Mouse (Mus musculus): Measurements from ENCODE around the gene Arhgef15. TPM values are rescaled to one million over a fixed set of nuclear protein-coding genes. Genes with fewer than 3 reads are reported as not detected.
A peak's percentile ranks its signal among the peaks of the same experiment; 100 is the strongest.
"Not testable (repeated sequence)": the region's sequence is repeated elsewhere in the genome, so short reads cannot be mapped to it uniquely, and the experiment has no call there.

Arhgef15 gene
- polyA plus RNA-seq, 1 experiment from 2014 or later, result 8.9 TPM

DNA sequence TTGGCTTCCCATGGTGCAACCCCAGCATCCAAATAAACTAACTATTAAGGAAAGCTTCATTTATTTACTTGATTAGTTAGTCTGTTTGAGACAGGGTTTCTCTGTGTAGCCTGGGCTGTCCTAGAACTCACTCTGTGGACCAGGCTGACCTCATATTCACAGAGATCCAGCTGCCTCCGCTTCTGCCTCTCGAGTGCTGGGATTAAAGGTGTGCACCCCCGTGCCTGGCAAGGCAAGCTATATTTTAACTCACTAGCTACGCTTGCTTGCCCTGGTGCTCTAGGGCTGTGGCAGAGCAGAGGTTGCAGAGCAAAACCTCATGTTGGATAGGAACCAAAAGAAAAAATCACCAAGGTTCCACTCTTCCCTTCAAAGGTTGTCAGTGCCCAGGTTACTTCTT lies 16.8 kb downstream of the Arhgef15 start:
- peak overlapping the region; percentile 71 for H3K4me2 ChIP-seq (ENCODE audit: low read length)
- no peaks in the 10 kb centered on the region for H3K36me3 ChIP-seq (ENCODE audit: insufficient read depth, low read length)
- H3K4me3 ChIP-seq (replicated peaks; ENCODE audit: low read depth, low read length), result peak overlapping the region; percentile 48
- no peaks in the 10 kb centered on the region for H3K9me3 ChIP-seq (replicated peaks; ENCODE audit: low read length)
- H3K27ac ChIP-seq, result peak overlapping the region; percentile 72
- no peaks in the 10 kb centered on the region for H3K27me3 ChIP-seq (ENCODE audit: insufficient read depth, low read length)
- no peaks in the 10 kb centered on the region for H3K4me1 ChIP-seq (replicated peaks; ENCODE audit: insufficient read depth, low read length)
- peak overlapping the region; percentile 64 for H3K9ac ChIP-seq (ENCODE audit: low read depth, low read length)
- ATAC-seq (replicated peaks; ENCODE audit: low FRiP score, low read depth) (peak; percentile 33), DNase-seq (ENCODE audit: low spot score) (peak; percentile 21)
- 29% methylated on average over 4 of the region's 4 CpGs for WGBS
- no peak for TF ChIP-seq CTCF (IDR thresholded peaks at IDR 0.05; ENCODE audit: low read depth)

- 3% methylated on average over 16 of the region's 16 CpGs for WGBS
- Histone ChIP-seq H3K36me3 (ENCODE audit: insufficient read depth, low read length) (no peaks in the 10 kb centered on the region), H3K9me3 (replicated peaks; ENCODE audit: low read length) (no peaks in the 10 kb centered on the region), H3K9ac (ENCODE audit: low read depth, low read length) (peak overlapping the region; percentile 64), H3K27ac (peak overlapping the region; percentile 72), H3K4me2 (ENCODE audit: low read length) (peak overlapping the region; percentile 71), H3K4me3 (replicated peaks; ENCODE audit: low read depth, low read length) (peak overlapping the region; percentile 48), H3K4me1 (replicated peaks; ENCODE audit: insufficient read depth, low read length) (no peaks in the 10 kb centered on the region), H3K27me3 (ENCODE audit: insufficient read depth, low read length) (no peaks in the 10 kb centered on the region)
- peak; percentile 98 for DNase-seq (ENCODE audit: low spot score)
- no peak for TF ChIP-seq CTCF (IDR thresholded peaks at IDR 0.05; ENCODE audit: low read depth)
- ATAC-seq (replicated peaks; ENCODE audit: low FRiP score, low read depth), result peak; percentile 97
Measured at GRCm38 (mm10) chr11:68939451-68940304, 17.6 kb downstream of the Arhgef15 start.

DNA sequence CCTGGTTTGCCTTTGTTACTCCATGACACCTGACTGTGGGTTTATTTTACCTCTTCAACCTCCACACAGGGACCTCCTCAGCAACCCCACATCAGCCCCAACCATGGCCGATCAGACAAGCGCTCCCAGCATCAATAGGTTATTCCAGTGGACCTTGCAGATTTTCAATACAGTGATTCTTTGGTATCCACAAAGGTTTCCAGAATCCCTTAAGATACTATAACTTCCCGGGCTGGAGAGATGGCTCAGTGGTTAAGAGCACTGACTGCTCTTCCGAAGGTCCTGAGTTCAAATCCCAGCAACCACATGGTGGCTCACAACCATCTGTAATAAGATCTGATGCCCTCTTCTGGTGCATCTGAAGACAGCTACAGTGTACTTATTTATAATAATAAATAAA lies 20.3 kb downstream of the Arhgef15 start:
- H3K36me3 ChIP-seq (ENCODE audit: insufficient read depth, low read length); H3K9ac ChIP-seq (ENCODE audit: low read depth, low read length); DNase-seq (ENCODE audit: low spot score); H3K4me1 ChIP-seq (replicated peaks; ENCODE audit: insufficient read depth, low read length); ATAC-seq (replicated peaks; ENCODE audit: low FRiP score, low read depth); H3K27me3 ChIP-seq (ENCODE audit: insufficient read depth, low read length); H3K4me3 ChIP-seq (replicated peaks; ENCODE audit: low read depth, low read length); H3K27ac ChIP-seq; H3K4me2 ChIP-seq (ENCODE audit: low read length); H3K9me3 ChIP-seq (replicated peaks; ENCODE audit: low read length): not testable (repeated sequence)
- 88% methylated on average over 4 of the region's 4 CpGs for WGBS

DNA sequence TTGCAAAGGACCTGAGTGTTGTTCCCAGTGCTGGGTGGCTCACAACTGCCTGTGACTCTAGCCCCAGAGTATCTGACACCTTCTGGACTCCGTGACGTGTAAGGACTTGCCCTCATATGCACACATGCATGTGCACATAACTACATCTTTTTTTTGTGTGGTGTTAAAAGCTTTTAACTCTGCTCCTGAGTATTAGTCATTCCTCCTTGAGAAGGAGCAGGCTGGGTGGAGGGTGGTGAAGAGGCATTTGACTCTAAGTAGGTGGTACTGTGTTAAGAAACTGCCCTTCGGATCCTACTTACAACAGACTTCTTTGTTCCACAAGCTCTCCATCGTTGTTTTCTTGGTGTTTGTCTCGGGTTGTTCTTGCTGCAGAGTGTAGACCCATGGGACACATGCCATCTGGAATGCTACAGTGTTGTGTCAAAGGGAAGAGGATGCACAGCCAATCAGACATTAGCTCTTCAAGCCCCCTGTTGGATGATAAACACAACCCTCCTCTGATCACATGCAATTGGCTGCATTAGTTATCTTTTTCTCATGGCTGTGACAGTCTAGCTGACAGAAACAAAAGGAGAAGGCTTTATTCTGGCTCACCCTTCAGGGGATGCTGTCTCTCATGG lies 23.3 kb downstream of the Arhgef15 start:
- H3K36me3 ChIP-seq (ENCODE audit: insufficient read depth, low read length), result no peaks in the 10 kb centered on the region
- no peak overlapping the region for H3K4me2 ChIP-seq (ENCODE audit: low read length)
- no peaks in the 10 kb centered on the region for H3K4me1 ChIP-seq (replicated peaks; ENCODE audit: insufficient read depth, low read length)
- no peak for TF ChIP-seq CTCF (IDR thresholded peaks at IDR 0.05; ENCODE audit: low read depth)
- no peaks in the 10 kb centered on the region for H3K27me3 ChIP-seq (ENCODE audit: insufficient read depth, low read length)
- WGBS, result 84% methylated on average over 5 of the region's 5 CpGs
- H3K27ac ChIP-seq, result no peak overlapping the region
- no peak for ATAC-seq (replicated peaks; ENCODE audit: low FRiP score, low read depth)
- DNase-seq (ENCODE audit: low spot score), result no peak
- H3K9me3 ChIP-seq (replicated peaks; ENCODE audit: low read length), result no peaks in the 10 kb centered on the region
- no peak overlapping the region for H3K9ac ChIP-seq (ENCODE audit: low read depth, low read length)
- H3K4me3 ChIP-seq (replicated peaks; ENCODE audit: low read depth, low read length), result no peak overlapping the region

DNA sequence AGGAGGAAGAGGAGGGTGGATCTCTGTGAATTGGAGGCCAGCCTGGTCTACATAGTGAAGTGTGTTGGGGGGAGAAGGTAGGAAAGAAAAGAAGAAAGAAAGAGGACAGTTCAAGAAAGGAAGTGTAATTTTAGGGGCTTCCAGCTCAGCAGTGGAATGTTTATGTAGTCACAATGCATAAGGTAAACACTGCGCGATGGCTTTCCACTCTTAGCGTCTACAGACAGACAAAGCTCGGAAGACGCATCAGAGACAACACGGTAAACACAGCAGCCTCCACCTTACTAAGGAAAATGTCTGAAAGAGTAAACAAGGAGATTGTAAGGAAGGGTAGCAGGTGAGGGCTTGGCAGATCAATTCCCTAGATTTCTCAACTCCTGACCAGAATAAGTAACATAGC lies 27.3 kb downstream of the Arhgef15 start:
- H3K4me2 ChIP-seq (ENCODE audit: low read length), result no peak overlapping the region
- TF ChIP-seq CTCF (IDR thresholded peaks at IDR 0.05; ENCODE audit: low read depth), result no peak
- DNase-seq (ENCODE audit: low spot score) (no peak), ATAC-seq (replicated peaks; ENCODE audit: low FRiP score, low read depth) (no peak)
- no peak overlapping the region for H3K4me3 ChIP-seq (replicated peaks; ENCODE audit: low read depth, low read length)
- H3K36me3 ChIP-seq (ENCODE audit: insufficient read depth, low read length), result no peaks in the 10 kb centered on the region
- no peaks in the 10 kb centered on the region for H3K27me3 ChIP-seq (ENCODE audit: insufficient read depth, low read length)
- no peaks in the 10 kb centered on the region for H3K9me3 ChIP-seq (replicated peaks; ENCODE audit: low read length)
- H3K4me1 ChIP-seq (replicated peaks; ENCODE audit: insufficient read depth, low read length), result no peaks in the 10 kb centered on the region
- no peak overlapping the region for H3K27ac ChIP-seq
- no peak overlapping the region for H3K9ac ChIP-seq (ENCODE audit: low read depth, low read length)
- WGBS, result 78% methylated on average over 6 of the region's 6 CpGs

- no peak; the same call in 1 of the 2 replicates for TF ChIP-seq CTCF (IDR thresholded peaks at IDR 0.05; ENCODE audit: low read depth)
- no peak for ATAC-seq (replicated peaks; ENCODE audit: low FRiP score, low read depth)
- H3K4me2 ChIP-seq (ENCODE audit: low read length), result no peak within 1 kb of the TSS
- no peak within 1 kb of the TSS for H3K4me3 ChIP-seq (replicated peaks; ENCODE audit: low read depth, low read length)
- H3K27me3 ChIP-seq (ENCODE audit: insufficient read depth, low read length), result no peaks in the 10 kb centered on the region
- H3K36me3 ChIP-seq (ENCODE audit: insufficient read depth, low read length), result no peaks in the 10 kb centered on the region
- H3K9ac ChIP-seq (ENCODE audit: low read depth, low read length), result no peak within 1 kb of the TSS
- H3K27ac ChIP-seq, result no peak within 1 kb of the TSS
- 91% methylated on average over 3 of the region's 3 CpGs for WGBS
- H3K9me3 ChIP-seq (replicated peaks; ENCODE audit: low read length), result no peaks in the 10 kb centered on the region
- no peak for DNase-seq (ENCODE audit: low spot score)
- H3K4me1 ChIP-seq (replicated peaks; ENCODE audit: insufficient read depth, low read length), result no peaks in the 10 kb centered on the region; the same call in 1 of the 2 replicates
Measured at GRCm38 (mm10) chr11:68926981-68927380, 30.3 kb downstream of the Arhgef15 start, which contains the start of gene Odf4. Odf4 (minus strand) TSS chr11:68927081.
